Mouse (Mus musculus) liver, adult 2 months (tissue): ENCODE measurements around the gene Agt. TPM values are rescaled to one million over a fixed set of nuclear protein-coding genes. Genes with fewer than 3 reads are reported as not detected.

Experiments
- DNase-seq: peaks from one replicate; pipeline ENCODE4 v3.0.0-alpha.2; 2011; ENCODE audit warnings: low read depth, low spot score; ENCODE audit errors: extremely low read depth
- H3K27ac ChIP-seq: fragments of 200-500 bp; replicated peaks from 2 replicates; pipeline ENCODE4 v1.5.1; 2012; ENCODE audit warnings: low read depth, mild to moderate bottlenecking, control low read depth, inconsistent platforms, low read length; ENCODE audit not compliant: insufficient read depth
- H3K27me3 ChIP-seq: fragments of 200-500 bp; 2 replicates; pipeline ENCODE4 v1.6.1; 2012; ENCODE audit warnings: mild to moderate bottlenecking, moderate library complexity, low read length, inconsistent platforms; ENCODE audit not compliant: control insufficient read depth, insufficient read depth
- H3K36me3 ChIP-seq: fragments of 200-500 bp; 2 replicates; pipeline ENCODE4 v1.6.1; 2012; ENCODE audit warnings: low read length, inconsistent platforms; ENCODE audit not compliant: control insufficient read depth, insufficient read depth
- H3K4me1 ChIP-seq: fragments of 200-500 bp; 2 replicates; pipeline ENCODE4 v1.6.1; 2011; ENCODE audit warnings: low read length; ENCODE audit not compliant: control insufficient read depth, insufficient read depth
- H3K4me3 ChIP-seq: fragments of 200-500 bp; 2 replicates; pipeline ENCODE4 v1.5.1; 2011; ENCODE audit warnings: low read depth, mild to moderate bottlenecking, control low read depth, low read length, moderate library complexity; ENCODE audit not compliant: insufficient read depth
- H3K79me2 ChIP-seq: fragments of 200-500 bp; 2 replicates; pipeline ENCODE4 v1.6.1; 2012; ENCODE audit warnings: inconsistent platforms, mild to moderate bottlenecking, low read length, moderate library complexity; ENCODE audit not compliant: control insufficient read depth, insufficient read depth
- H3K9ac ChIP-seq: fragments of 200-500 bp; 2 replicates; pipeline ENCODE4 v1.6.1; 2012; ENCODE audit warnings: low read depth, mild to moderate bottlenecking, control low read depth, inconsistent platforms, low read length
- CTCF ChIP-seq: fragments of 200-500 bp; IDR thresholded peaks from 2 replicates; pipeline ENCODE4 v1.5.1; 2011; ENCODE audit warnings: low read depth, low read length, control low read depth
- POLR2A ChIP-seq: fragments of 200-500 bp; IDR thresholded peaks from 2 replicates; pipeline ENCODE4 v1.6.1; 2011; ENCODE audit warnings: low read length, control low read depth; ENCODE audit not compliant: insufficient read depth; ENCODE audit errors: extremely low read depth
- WGBS: fragments of 180-500 bp; shearing (Covaris S2); methylation state at CpG from one replicate; pipeline ENCODE4 v1.1.7; 2018; 5-methylcytosine and 5-hydroxymethylcytosine counted together
- polyA plus RNA-seq: library from polyadenylated mRNA; depleted of rRNA; stranded (reverse); fragments of >200 nt; gene quantifications from 2 replicates; pipeline ENCODE4 v1.2.3, GENCODE M21; 2012
- total RNA-seq: library from RNA; depleted of rRNA; stranded (reverse); fragments of >200 nt; gene quantifications from 2 replicates; pipeline ENCODE4 v1.2.3, GENCODE M21; 2014

Agt gene
- total and polyA plus RNA-seq, 2 experiments = 419 to 1,418 TPM

GRCm38 (mm10) chr8:124573552-124574340, 4.2 kb upstream of the Agt start:
- Histone ChIP-seq H3K9ac (no peak overlapping the region), H3K27me3 (no peaks in the 10 kb centered on the region), H3K27ac (peak overlapping the region; percentile 48), H3K4me3 (no peak overlapping the region), H3K79me2 (no peaks in the 10 kb centered on the region), H3K4me1 (peaks cover 20% of the 10 kb centered on the region), H3K36me3 (no peaks in the 10 kb centered on the region)
- peak; percentile 83 for DNase-seq
- TF ChIP-seq CTCF (peak; percentile 89), POLR2A (no peak)
- WGBS = 57% methylated on average over 15 of the region's 15 CpGs

- peak overlapping the region; percentile 48 for H3K27ac ChIP-seq
- no peak for DNase-seq
Observed at GRCm38 (mm10) chr8:124572430-124572775, 2.9 kb upstream of the Agt start.

GRCm38 (mm10) chr8:124571732-124572429, 2.4 kb upstream of the Agt start:
- no peaks in the 10 kb centered on the region for H3K36me3 ChIP-seq
- no peak for TF ChIP-seq CTCF
- TF ChIP-seq POLR2A = no peak
- peaks cover 21% of the 10 kb centered on the region for H3K4me1 ChIP-seq
- 20% methylated on average over 8 of the region's 8 CpGs for WGBS
- H3K27ac ChIP-seq = peak overlapping the region; percentile 96
- 0 out of 2 replicates have a peak overlapping the region, but pooled peaks have one; percentile 32 for H3K9ac ChIP-seq
- peak; percentile 100 for DNase-seq
- H3K79me2 ChIP-seq = peaks cover 1% of the 10 kb centered on the region; the same call in 1 of the 2 replicates
- H3K4me3 ChIP-seq = no peak overlapping the region
- H3K27me3 ChIP-seq = no peaks in the 10 kb centered on the region

More at GRCm38 (mm10) chr8:124572430-124572775, 2.9 kb upstream of the Agt start:
- Histone ChIP-seq H3K4me1 (peaks cover 20% of the 10 kb centered on the region), H3K4me3 (no peak overlapping the region), H3K27me3 (no peaks in the 10 kb centered on the region), H3K79me2 (no peaks in the 10 kb centered on the region), H3K9ac (peak overlapping the region; percentile 12; the same call in 1 of the 2 replicates), H3K36me3 (no peaks in the 10 kb centered on the region)
- TF ChIP-seq POLR2A (no peak), CTCF (no peak)

GRCm38 (mm10) chr8:124569100-124569499, 406 bp downstream of the Agt start:
- H3K27me3 ChIP-seq = no peaks in the 10 kb centered on the region
- H3K4me1 ChIP-seq = peaks cover 43% of the 10 kb centered on the region
- peak; percentile 73 for DNase-seq
- peak overlapping the region; percentile 81 for H3K9ac ChIP-seq
- H3K79me2 ChIP-seq = peaks cover 6% of the 10 kb centered on the region; the same call in 1 of the 2 replicates
- H3K4me3 ChIP-seq = peak overlapping the region; percentile 69
- peaks cover 4% of the 10 kb centered on the region; the same call in 1 of the 2 replicates for H3K36me3 ChIP-seq
- 12% methylated on average over 2 of the region's 2 CpGs for WGBS
- TF ChIP-seq POLR2A (no peak), CTCF (no peak)
- peak overlapping the region; percentile 97 for H3K27ac ChIP-seq

GRCm38 (mm10) chr8:124567584-124567983, 1.9 kb downstream of the Agt start:
- no peak for TF ChIP-seq CTCF
- no peak for TF ChIP-seq POLR2A
- WGBS = 32% methylated on average over 3 of the region's 3 CpGs

More at GRCm38 (mm10) chr8:124567584-124567983, 1.9 kb downstream of the Agt start:
- H3K4me3 ChIP-seq = peak overlapping the region; percentile 69
- H3K9ac ChIP-seq = peak overlapping the region; percentile 89
- peak; percentile 96 for DNase-seq
- H3K27ac ChIP-seq = peak overlapping the region; percentile 92
- no peaks in the 10 kb centered on the region for H3K27me3 ChIP-seq
- H3K4me1 ChIP-seq = peaks cover 54% of the 10 kb centered on the region
- peaks cover 16% of the 10 kb centered on the region; the same call in 1 of the 2 replicates for H3K36me3 ChIP-seq
- peaks cover 6% of the 10 kb centered on the region; the same call in 1 of the 2 replicates for H3K79me2 ChIP-seq
